Mouse (Mus musculus) brain, embryonic 14.5 days (tissue): ENCODE measurements around the gene Efcab11. TPM values are rescaled to one million over a fixed set of nuclear protein-coding genes. Genes with fewer than 3 reads are reported as not detected.
A peak's percentile ranks its signal among the peaks of the same experiment; 100 is the strongest.

Experiments used
- DNase-seq: peaks from one replicate; pipeline ENCODE4 v3.0.0-alpha.2; 2011; ENCODE audit warnings: low read depth
- CTCF ChIP-seq: fragments of 200-500 bp; IDR thresholded peaks from 2 replicates; pipeline ENCODE4 v1.5.1; 2012; ENCODE audit warnings: inconsistent platforms, mild to moderate bottlenecking, moderate library complexity, borderline replicate concordance; ENCODE audit not compliant: insufficient read depth, insufficient read length; ENCODE audit errors: extremely low read depth
- POLR2A ChIP-seq: fragments of 200-500 bp; IDR thresholded peaks from 2 replicates; pipeline ENCODE4 v1.6.1; 2012; ENCODE audit warnings: mild to moderate bottlenecking, inconsistent platforms, borderline replicate concordance; ENCODE audit not compliant: poor library complexity, insufficient read depth, insufficient read length, severe bottlenecking; ENCODE audit errors: extremely low read depth
- polyA plus RNA-seq: library from polyadenylated mRNA; depleted of rRNA; stranded (reverse); fragments of >200 nt; gene quantifications from 2 replicates; pipeline ENCODE4 v1.2.3, GENCODE M21; 2012

The Efcab11 gene
- polyA plus RNA-seq, 1 experiment = 3.8 TPM

DNA sequence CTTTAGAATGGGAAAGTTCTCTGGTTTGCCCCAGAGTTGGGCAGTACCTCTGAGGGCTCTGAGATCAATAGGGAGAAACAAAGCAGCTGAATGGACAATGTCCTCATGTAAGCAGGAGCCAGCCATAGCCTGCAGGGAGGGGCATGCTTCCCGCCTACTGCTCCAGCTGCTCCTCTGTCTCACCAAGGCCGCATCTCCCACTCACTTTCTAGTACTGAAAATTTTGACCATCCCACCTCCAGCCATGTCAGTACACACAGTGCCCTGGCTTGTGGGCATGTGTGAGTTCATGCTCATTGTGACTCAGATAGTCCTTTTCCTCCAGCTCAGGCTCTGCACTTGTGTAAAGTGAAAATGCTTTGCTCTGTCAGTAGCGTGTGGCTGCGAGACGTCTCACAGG lies 20.3 kb upstream of the Efcab11 start:
- TF ChIP-seq CTCF (no peak), POLR2A (no peak)
- DNase-seq = no peak

DNA sequence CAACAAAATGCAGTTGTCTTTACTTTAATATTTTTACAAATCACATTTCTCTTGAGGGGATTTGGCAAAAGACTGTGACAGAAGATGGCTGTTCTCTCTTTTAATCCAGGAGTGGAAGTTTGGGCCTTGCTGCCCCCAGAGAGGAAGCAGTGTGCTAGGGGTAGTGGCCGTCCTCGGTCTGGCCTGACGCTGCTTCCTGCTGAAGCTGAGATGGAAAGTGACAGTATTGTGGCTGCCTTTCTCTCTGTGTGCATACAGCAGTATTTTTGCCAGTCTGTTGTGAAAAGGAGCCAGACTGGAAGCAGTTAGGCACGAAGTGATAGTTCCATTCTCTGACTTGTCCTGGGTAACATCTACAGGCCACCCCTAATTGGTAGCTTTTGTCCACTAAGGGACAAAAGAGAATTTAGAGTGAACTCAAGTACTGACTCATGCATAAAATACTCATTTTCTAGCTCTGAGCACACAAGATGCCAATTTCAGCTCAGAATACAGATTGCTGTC lies 18.7 kb upstream of the Efcab11 start:
- TF ChIP-seq POLR2A (no peak), CTCF (no peak)
- DNase-seq = peak; percentile 31

DNA sequence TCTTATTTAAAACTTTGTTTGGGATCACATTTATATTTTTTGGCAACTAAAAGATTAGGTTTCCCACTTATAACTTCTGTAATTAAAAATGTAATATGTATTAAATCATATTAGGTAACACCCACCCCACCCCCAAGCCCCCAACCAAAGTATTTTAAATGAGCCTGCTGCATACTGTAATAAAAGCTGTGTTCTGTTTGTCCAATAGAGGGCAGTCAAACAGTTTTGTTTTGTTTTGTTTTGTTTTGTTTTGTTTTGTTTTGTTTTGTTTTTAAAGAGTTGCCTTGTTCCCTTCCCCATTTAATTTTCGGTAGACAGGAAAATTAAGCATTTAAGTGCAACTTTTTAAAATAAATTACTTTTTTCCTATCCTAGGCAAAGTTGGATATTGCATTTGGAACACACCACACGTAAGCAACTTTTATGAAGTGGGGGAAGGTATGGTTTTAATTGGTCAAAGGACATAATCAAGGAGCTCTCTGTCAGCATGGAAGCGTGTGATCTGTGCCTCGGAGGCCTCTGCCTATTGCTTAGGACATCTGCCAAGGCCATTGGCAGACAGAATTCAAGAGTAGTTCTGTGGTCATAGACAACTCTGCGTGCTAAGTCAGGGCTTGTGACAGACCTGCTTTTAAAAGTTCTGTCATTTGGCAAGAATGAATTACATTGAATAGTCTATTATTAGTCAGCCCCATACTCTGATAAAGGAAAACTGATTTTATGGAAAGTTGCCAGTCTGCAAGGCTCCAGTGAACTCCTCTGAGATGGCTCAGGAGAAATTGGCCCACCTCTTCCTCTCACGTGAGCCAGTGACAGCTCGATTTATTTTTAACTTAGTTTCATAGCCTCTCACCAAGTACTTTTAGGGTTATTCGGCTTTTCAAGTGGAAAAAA lies 18.0 kb upstream of the Efcab11 start:
- no peak for TF ChIP-seq CTCF
- TF ChIP-seq POLR2A = no peak
- peak; percentile 48 for DNase-seq

DNA sequence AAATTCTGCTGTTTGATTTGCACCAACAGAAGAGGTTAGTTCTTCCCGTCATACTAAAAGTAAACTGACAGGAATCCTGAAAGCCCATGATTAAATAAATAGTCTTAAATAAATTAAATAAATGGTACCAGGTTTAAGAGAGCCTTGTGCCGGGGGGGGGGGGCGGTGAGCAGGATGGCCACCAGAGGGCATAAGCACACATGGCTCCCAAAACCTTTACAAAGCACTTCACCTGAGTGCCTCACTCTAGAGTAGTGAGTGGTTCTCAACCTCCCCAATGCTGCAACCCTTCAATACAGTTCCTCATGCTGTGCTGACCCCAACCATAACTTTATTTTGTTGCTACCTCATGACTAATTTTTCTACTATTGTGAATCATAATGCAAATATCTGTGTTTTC lies 15.8 kb upstream of the Efcab11 start:
- TF ChIP-seq CTCF (peak; percentile 28; the same call in 1 of the 2 replicates), POLR2A (no peak)
- DNase-seq = peak; percentile 19

DNA sequence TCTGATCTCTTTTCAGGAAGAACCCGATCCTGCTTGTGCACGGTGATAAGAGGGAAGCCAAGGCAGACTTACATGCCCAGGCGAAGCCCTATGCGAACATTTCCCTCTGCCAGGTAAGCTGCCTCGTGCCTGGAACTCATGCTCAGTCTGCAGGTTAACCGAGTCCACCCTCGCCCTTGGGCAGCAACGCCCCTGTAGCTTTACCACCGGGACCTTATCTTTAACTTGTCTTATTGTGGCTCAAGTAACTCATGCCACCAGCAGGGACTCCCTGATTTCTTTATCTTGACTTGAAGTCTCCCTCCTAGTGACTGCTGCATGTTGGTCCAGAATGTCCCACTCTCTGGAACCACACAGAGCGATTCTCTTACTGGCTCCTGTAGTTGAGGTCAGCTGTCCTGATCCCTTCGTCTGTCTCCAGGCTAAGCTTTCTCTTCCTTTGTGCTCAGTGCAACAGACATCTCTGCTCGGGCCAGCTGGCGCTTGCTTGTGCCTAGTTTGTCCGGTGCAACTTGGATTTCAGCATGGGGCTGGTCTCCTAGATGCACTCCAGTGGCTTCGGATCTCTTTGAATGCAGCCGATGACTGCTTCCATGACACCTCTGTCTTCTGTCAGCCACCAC lies 14.1 kb upstream of the Efcab11 start:
- no peak for TF ChIP-seq CTCF
- TF ChIP-seq POLR2A = no peak

DNA sequence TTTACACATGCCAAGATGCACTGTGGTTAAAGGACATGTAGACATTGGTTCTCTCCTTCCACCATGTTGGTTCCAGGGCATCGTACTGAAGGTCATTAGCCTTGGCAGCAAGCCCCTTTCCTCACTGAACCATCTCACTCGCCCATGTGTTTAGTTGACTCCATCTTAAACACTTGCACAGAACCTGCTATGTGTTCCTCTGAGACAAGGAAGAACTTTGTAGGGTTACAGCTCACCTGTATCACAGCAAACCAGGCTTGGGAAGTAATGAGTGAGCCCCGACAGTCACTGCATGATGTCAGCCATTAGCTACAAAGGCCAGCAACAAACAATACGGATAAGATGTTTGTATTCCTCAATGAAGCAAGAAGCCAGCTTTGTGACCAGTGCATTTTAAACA lies 13.6 kb upstream of the Efcab11 start:
- TF ChIP-seq POLR2A = no peak
- TF ChIP-seq CTCF = no peak
- DNase-seq = no peak

More for the DNA sequence above, 14.1 kb upstream of the Efcab11 start:
- no peak for DNase-seq

DNA sequence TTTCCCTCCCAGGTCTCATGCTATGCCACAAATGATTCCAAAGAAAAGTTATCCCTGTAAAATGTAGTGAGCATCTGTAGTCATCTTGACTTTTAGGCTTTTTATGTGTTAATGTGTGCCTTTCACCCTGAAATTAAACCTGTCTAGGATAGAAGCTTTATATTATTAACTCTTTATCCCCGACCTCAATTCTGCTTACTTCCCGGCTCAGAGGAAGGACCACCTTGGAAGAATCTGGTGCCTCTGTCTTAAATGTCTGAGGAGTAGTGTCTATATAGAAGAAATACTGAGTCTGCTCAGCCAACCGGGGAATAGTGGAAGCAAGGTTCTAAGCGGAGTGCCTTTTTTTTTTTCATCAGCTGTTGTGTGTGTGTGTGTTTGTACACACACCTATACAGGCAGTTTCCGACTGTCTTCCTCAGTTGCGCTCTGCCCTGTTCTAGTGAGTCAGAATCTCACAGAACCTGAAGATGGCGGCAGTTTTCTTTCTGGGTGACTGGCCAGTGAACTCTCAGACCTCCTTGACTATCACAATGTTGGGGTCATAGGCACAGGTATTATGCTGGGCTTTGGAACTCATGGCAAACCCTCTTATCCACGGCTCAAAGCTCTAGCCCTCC lies 1.2 kb upstream of the Efcab11 start:
- no peak for TF ChIP-seq CTCF
- no peak for TF ChIP-seq POLR2A
- no peak for DNase-seq

DNA sequence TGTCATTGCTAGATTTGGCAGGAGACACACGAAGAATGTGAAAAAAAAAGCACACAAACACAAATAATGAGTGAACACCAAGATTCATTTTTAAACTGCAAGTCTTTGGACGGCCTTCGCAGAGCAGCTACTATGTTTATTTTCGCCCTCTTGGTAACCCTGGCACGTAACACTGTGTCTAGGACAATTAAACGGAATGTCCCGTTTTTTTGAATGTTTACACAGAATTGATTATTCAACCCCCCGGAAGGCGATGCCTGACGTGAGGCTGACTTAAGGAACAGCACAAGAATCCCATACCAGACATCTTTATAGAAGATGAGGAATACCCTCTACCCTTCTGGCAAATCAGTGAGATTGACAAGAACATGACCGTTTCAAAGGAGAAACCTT lies 530 bp downstream of the Efcab11 start:
- TF ChIP-seq POLR2A = no peak
- TF ChIP-seq CTCF = no peak
- peak; percentile 74 for DNase-seq

- TF ChIP-seq POLR2A = no peak
- peak; percentile 98 for DNase-seq
These were observed 1.1 kb downstream of the Efcab11 start for GRCm38 (mm10) chr12:99883000-99883712.

DNA sequence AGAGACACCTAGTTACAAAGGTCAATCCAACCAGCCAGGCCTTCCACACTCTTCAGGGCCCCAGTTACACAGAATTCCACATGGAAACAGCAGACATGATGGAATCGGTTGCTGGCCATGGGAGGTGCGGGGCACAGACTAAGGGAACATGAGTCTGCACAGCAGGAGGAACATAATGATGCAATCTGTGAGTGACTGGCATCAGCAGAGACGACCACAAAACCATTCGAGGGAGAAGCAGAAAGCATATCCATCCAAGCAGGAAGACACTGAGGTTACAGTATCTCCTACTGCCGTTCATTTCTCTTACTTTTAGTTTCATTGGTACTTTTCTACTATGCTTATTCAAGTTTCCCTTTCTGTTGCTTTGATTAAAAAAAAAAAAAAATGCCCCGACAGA lies 9.6 kb downstream of the Efcab11 start:
- TF ChIP-seq CTCF (no peak), POLR2A (no peak)
- DNase-seq = no peak

- DNase-seq = peak; percentile 13
- no peak for TF ChIP-seq CTCF
- TF ChIP-seq POLR2A = no peak
These were observed 10.8 kb downstream of the Efcab11 start for GRCm38 (mm10) chr12:99873443-99873842.
